In the genomic region with DNA sequence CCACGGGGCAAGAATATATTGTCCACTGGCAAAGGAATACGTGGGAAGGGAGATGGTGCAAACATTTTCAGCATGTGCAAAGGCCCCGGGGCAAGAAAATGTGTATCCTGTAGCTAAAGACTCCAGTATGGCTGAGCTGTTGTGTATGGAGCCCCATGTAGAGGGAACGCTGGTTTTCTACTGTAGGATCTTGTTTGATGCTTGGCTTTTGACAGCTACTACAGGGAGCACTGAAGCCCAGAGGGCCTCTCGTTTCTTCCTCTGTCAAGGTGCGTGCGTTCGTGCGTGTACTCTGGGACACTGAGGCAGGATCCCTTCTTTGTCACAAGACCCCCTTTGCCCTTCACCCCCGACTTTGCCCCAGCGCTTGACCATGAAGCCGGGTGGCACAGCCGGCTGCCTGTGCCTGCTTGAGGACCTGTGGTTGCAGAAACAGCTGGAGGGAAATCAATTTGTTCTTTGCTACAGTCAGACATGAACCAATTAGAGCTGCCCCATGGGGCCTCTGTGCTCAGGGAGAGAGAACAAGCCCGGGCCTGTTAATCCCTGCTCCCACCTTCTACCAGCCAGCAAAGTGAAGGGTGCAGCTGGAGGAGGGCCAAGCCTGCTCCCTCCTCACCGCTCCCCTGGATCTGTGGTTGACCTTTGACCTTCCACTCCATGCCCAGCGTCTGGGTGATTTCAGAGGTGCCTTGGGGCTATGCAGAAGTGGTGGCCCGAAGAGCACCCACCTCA, we compare ENCODE assay signal across 11 mouse cellular contexts.
A peak's percentile ranks its signal among the peaks of the same experiment; 100 is the strongest.
DNase-seq lines count a peak whose midpoint lies in the region; ATAC-seq and TF ChIP-seq lines count a peak whose summit lies in the region.
"Had no signal": no experiment of that assay in that cellular context is flagged by ENCODE, and none has a peak within 500 bp of the region (broad histone marks: within the 10 kb centered on the region; RNA-seq: fewer than 3 reads in every experiment).

No protein-coding gene starts in this region.

- no peaks in the 10 kb centered on the region for H3K9me3 ChIP-seq in lung, embryonic 14.5 days (ENCODE audit: low read depth, low read length)
- no peaks in the 10 kb centered on the region for H3K9me3 ChIP-seq in intestine, postnatal 0 days (ENCODE audit: control insufficient read depth)
- H3K9me3 ChIP-seq: limb, embryonic 12.5 days had no signal

- TF ChIP-seq POLR2A in lung, adult 2 months (IDR thresholded peaks at IDR 0.05; ENCODE audit: borderline replicate concordance, extremely low read depth, low read depth, low read length): no peak

- H3K4me1 ChIP-seq in lung, embryonic 14.5 days (ENCODE audit: insufficient read depth): peaks cover 14% of the 10 kb centered on the region
- H3K4me1 ChIP-seq in lung, adult 2 months (ENCODE audit: control insufficient read depth, insufficient read depth, low read length): no peaks in the 10 kb centered on the region
- H3K4me1 ChIP-seq in intestine, postnatal 0 days (replicated peaks; ENCODE audit: control insufficient read depth, insufficient read depth, low read length): no peaks in the 10 kb centered on the region

- H3K9ac ChIP-seq in lung, embryonic 14.5 days: no peak overlapping the region
- no peak overlapping the region for H3K9ac ChIP-seq in intestine, postnatal 0 days (ENCODE audit: low read depth, low read length)
- H3K9ac ChIP-seq: limb, embryonic 12.5 days had no signal

- no peak overlapping the region for H3K4me2 ChIP-seq in lung, embryonic 14.5 days
- H3K4me2 ChIP-seq in intestine, postnatal 0 days (replicated peaks; ENCODE audit: low read depth): no peak overlapping the region

- no peak for ATAC-seq in lung, embryonic 14.5 days (ENCODE audit: insufficient read depth)
- ATAC-seq in intestine, postnatal 0 days: peak; percentile 29; the same call in 1 of the 2 replicates
- ATAC-seq in megakaryocyte progenitor cell, adult 5-6 weeks (replicated peaks; ENCODE audit: poor library complexity): no peak

- TF ChIP-seq CTCF in lung, embryonic 14.5 days (IDR thresholded peaks at IDR 0.05; ENCODE audit: low read depth): no peak
- no peak for TF ChIP-seq CTCF in lung, adult 2 months (IDR thresholded peaks at IDR 0.05; ENCODE audit: insufficient read depth, low read length)
- no peak for TF ChIP-seq CTCF in intestine, postnatal 0 days (IDR thresholded peaks at IDR 0.05; ENCODE audit: low read depth)

- H3K36me3 ChIP-seq in lung, embryonic 14.5 days (ENCODE audit: insufficient read depth): no peaks in the 10 kb centered on the region
- no peaks in the 10 kb centered on the region for H3K36me3 ChIP-seq in intestine, postnatal 0 days (ENCODE audit: control insufficient read depth, insufficient read depth)
- H3K36me3 ChIP-seq: limb, embryonic 12.5 days had no signal

- DNase-seq in lung, embryonic 14.5 days: no peak
- DNase-seq in lung, adult 2 months: no peak
- peak; percentile 57 for DNase-seq in embryo, embryonic 10.5 days (ENCODE audit: low spot score)
- DNase-seq in retina, embryonic 14.5 days (ENCODE audit: low spot score): peak; percentile 60
- no peak for DNase-seq in cerebellum, postnatal 36 days
- DNase-seq: cerebellum, adult 2 months; heart, postnatal 36 days had no signal

- H3K27me3 ChIP-seq in lung, embryonic 14.5 days (ENCODE audit: insufficient read depth, low read length): no peaks in the 10 kb centered on the region
- no peaks in the 10 kb centered on the region for H3K27me3 ChIP-seq in intestine, postnatal 0 days (replicated peaks; ENCODE audit: control insufficient read depth, insufficient read depth, low read length)
- H3K27me3 ChIP-seq: CH12.LX had no signal

- H3K27ac ChIP-seq in lung, embryonic 14.5 days (ENCODE audit: low read depth): peak overlapping the region; percentile 70; the same call in 1 of the 2 replicates
- H3K27ac ChIP-seq in intestine, postnatal 0 days (ENCODE audit: low read depth, low read length): no peak overlapping the region

- WGBS in lung, embryonic 14.5 days: 77% methylated on average over 17 of the region's 17 CpGs
- WGBS in lung, adult 2 months: 79% methylated on average over 17 of the region's 17 CpGs
- WGBS in intestine, postnatal 0 days: 82% methylated on average over 17 of the region's 17 CpGs

- no peak overlapping the region for H3K4me3 ChIP-seq in lung, embryonic 14.5 days (ENCODE audit: low read depth, low read length)
- no peak overlapping the region for H3K4me3 ChIP-seq in lung, adult 2 months (replicated peaks; ENCODE audit: extremely low read depth, low read depth, low read length)
- H3K4me3 ChIP-seq in intestine, postnatal 0 days (ENCODE audit: low read depth, low read length): no peak overlapping the region
- H3K4me3 ChIP-seq: limb, embryonic 12.5 days had no signal

Comparison
In these comparisons a context has a peak if more than half of its experiments do, and no peak if none do; other contexts are left out.
1. DNase-seq: peak in embryo, embryonic 10.5 days (single experiment) and retina, embryonic 14.5 days (single experiment); none in lung, embryonic 14.5 days (single experiment), lung, adult 2 months (single experiment) and cerebellum, postnatal 36 days (0 of 2).